Mouse (Mus musculus) ovary, adult 2 months (tissue): ENCODE measurements around the gene Vmn1r46. TPM values are rescaled to one million over a fixed set of nuclear protein-coding genes. Genes with fewer than 3 reads are reported as not detected.

Experiments used
- polyA plus RNA-seq: library from polyadenylated mRNA; depleted of rRNA; stranded (reverse); fragments of >200 nt; gene quantifications from 2 replicates; pipeline ENCODE4 v1.2.3, GENCODE M21; 2012; rRNA removed

The Vmn1r46 gene
- polyA plus RNA-seq: not detected in 2 replicates

GRCm38 (mm10) chr6:89969013-89969412, at the start of gene Vmn1r46:
Vmn1r46 (plus strand) TSS chr6:89969313.

GRCm38 (mm10) chr6:89940498-89940897, 28.6 kb upstream of the Vmn1r46 start, which contains the start of gene Vmn1r45:
Vmn1r45 (minus strand) TSS chr6:89940598.

GRCm38 (mm10) chr6:90015847-90016246, 46.7 kb downstream of the Vmn1r46 start, which contains the start of gene Vmn1r47:
Vmn1r47 (plus strand) TSS chr6:90016147.

Other genes with a start within 250 kb of the Vmn1r46 start
- not detected in 2 replicates for gene Vmn1r41, start 228.5 kb upstream of the Vmn1r46 start, polyA plus RNA-seq
- gene Vmn1r42, start 92.9 kb upstream of the Vmn1r46 start, polyA plus RNA-seq: not detected in 2 replicates
- not detected in 2 replicates for gene Vmn1r43, start 92.9 kb upstream of the Vmn1r46 start, polyA plus RNA-seq
- not detected in 2 replicates for gene Vmn1r44, start 85.7 kb upstream of the Vmn1r46 start, polyA plus RNA-seq
- gene Vmn1r45, start 28.7 kb upstream of the Vmn1r46 start, polyA plus RNA-seq: not detected in 2 replicates
- gene Vmn1r47, start 46.8 kb downstream of the Vmn1r46 start, polyA plus RNA-seq: not detected in 2 replicates
- gene Vmn1r48, start 67.5 kb downstream of the Vmn1r46 start, polyA plus RNA-seq: not detected in 2 replicates
- not detected in 2 replicates for gene Vmn1r49, start 109.2 kb downstream of the Vmn1r46 start, polyA plus RNA-seq
- gene Vmn1r50, start 132.1 kb downstream of the Vmn1r46 start, polyA plus RNA-seq: not detected in 2 replicates
- not detected in 2 replicates for gene Vmn1r51, start 153.3 kb downstream of the Vmn1r46 start, polyA plus RNA-seq
- not detected in 2 replicates for gene Vmn1r52, start 205.5 kb downstream of the Vmn1r46 start, polyA plus RNA-seq
- not detected in 2 replicates for gene V1ra8, start 233.5 kb downstream of the Vmn1r46 start, polyA plus RNA-seq